Mouse (Mus musculus): ENCODE results near the gene Prkcz.

DNA sequence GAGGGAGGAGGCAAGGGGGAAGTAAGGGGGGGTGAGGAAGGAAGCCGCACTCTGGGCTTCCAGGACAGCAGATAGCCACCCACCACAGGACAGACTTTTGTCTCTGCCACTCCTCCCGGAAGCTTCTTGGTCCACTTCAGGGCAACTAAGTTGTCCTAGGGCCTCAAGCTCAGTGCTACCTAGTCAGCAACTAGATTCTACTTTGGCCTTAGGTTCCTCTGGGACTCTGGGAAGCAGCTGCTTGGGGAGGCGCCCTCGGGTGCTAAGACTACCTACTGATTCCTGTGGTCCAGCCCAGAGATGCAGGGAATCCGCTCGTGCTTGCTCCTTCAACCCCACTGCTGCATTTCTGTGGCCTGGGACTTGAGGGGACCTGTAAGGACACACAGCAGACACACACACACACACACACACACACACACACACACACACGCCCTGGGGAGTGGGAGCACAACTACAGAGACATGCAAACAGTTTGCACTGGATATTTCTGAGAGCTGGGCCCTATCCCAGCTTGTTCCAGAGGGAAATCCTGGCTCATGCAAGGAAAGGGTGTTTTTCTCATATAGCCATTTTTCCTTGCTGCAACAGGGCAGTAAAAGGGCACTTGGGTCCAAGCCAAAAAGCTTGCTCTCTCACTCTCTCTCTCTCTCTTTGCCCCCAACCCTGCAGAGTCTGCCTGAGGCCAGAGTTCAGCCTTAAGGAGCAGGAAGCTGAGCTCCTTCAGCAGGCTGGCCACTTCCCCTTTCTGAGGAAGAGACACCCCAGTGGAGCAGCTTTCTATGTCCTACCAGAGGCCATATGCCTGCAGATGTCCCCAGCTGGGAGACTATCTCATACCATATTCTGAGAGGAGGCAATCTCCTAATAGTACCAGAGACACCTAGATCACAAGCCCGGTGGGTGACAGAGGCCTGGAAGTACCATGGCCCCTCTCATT lies 126.5 kb downstream of the Prkcz start:
- TF ChIP-seq CTCF (IDR thresholded peaks at IDR 0.05; ENCODE audit: low read depth, low read length), result no peak
- no peak for TF ChIP-seq POLR2A (IDR thresholded peaks at IDR 0.05; ENCODE audit: insufficient read depth, low read length)
